Mouse (Mus musculus): Measurements from ENCODE around the gene Erlin1. TPM values are rescaled to one million over a fixed set of nuclear protein-coding genes. Genes with fewer than 3 reads are reported as not detected.

Erlin1 gene
- total RNA-seq, 2 experiments from 2014 or later, result 8.9 to 10.0 TPM

DNA sequence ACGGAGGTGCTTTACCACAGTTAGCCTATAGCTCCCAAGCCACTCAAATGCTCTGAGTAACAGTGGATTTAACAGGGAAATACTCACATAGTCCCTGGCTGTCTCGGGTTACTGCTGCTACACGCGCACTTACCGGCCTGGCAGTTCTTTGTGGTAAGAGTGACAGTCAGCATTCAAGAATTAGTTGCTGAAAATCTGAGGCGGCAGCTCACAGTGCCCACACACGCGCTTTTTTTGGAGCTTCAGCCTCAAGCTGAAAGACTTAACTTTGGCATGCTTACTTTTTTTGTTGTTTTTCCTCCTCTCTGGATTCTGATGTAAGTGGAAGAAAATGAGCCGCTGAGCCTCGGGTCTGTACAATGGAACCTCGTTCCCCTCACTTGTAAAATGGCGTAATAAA is 62.4 kb downstream of the Erlin1 start:
- no peak for ATAC-seq (replicated peaks; ENCODE audit: low FRiP score, poor library complexity, severe bottlenecking)

DNA sequence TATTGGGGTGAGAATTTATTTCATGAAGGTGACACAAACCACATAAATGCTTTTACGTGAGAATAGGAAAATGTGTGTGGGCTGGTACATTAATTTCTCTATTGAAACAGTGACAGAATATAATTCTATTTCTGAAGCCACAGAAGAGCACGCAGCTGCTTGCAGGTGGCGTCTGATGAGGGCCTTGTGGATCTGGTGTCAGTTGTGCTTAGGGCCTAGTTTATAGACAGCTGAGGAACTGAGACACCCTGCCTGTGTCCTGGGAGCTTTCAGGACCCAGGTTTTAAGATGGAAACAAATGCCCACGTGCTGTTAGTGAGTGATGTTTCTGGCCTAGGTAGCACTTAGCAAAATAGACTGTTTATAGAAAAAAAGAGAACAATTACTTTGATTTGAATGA is 64.6 kb downstream of the Erlin1 start:
- no peak for ATAC-seq (replicated peaks; ENCODE audit: low FRiP score, poor library complexity, severe bottlenecking)

DNA sequence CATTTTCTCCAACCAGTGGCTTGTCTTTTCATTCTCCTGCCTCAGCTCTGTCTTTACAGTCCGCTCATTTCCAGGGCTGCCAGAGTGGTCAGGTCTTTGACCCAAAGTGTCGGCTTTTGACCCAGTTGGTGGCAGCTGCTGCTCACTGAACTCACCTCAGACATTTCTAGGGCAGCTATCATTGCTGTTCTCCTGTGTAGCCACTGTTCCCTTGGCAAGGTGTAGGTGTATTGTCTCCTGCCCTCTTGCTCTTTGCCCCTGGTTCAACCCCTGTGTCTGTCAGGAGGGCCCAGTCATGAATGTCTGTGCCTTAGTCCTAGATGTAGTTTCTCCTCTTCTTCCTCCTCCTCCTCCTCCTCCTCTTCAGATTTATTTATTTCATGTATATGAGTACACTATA is 65.3 kb downstream of the Erlin1 start:
- ATAC-seq (replicated peaks; ENCODE audit: low FRiP score, poor library complexity, severe bottlenecking), result no peak

DNA sequence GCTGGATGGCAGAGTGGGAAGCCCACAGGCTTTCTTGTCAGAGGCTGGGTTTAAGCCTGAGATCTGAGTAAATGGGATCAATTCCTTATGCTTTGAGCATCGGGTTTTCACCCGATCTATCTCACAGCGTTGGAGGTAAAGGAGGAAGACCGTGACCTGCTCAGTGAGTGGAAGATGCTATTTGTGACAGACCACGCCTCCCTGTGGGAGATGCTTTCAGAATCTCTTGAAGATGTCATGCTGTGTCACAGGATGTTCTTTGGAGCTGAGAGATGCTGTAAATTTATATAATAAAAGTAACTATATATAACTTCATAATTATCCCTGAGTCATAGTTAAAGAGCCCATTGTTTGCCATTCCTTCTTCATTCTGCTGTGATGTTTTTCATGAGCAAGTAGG is 68.9 kb downstream of the Erlin1 start:
- no peak for ATAC-seq (replicated peaks; ENCODE audit: low FRiP score, poor library complexity, severe bottlenecking)

DNA sequence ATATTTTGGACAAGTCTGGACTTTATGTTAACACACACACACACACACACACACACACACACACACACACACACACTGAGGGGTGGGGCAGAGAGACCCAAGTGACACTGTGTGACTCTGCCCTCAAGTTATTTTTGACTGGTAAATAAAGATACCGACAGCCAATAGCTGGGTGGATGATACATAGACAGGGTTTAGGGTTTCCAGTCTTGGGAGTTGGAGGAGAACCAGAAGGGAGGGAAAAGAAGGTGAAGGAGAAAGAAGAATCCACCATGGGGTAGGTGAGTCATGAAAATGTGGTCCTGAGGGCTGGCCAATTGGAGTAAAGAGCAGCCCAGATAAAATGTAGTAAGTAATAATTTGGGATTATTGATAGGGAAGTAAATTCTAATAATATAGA is 69.5 kb downstream of the Erlin1 start:
- ATAC-seq (replicated peaks; ENCODE audit: low FRiP score, poor library complexity, severe bottlenecking), result no peak

DNA sequence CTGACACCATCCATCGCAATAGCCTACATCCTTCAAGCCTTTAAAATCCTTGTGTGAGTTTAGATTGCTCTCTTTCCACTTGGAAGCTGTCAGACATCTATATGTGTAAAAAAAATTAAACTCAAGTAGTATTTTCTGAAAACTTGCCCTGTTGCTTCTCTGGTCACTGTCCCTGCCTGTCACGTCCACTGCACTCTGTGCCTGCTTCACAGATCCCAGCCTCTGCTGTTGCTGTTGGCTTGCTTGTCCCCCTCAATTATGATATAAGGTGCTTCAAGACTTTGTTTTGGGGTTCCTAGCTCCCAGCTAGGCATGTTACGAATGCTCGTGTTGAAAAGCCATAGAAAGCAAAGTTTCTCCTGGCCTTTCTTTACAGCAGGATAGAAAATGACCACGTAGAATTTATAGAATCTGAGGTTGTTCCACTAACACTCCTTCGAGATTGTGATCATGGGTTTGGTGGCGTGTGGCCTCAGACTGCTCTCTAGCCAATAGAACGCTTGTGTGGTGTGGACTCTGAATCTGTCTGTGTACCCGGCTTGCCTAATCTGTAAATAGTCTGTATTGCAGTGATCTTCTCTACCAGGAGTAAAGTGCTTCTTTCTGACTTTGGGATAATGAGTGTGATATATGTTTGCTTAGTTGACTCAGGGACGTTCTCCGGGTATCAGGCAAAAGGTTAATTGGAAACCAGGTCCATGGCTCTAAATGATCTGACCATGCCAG is 70.6 kb downstream of the Erlin1 start:
- no peak for ATAC-seq (replicated peaks; ENCODE audit: low FRiP score, poor library complexity, severe bottlenecking)

DNA sequence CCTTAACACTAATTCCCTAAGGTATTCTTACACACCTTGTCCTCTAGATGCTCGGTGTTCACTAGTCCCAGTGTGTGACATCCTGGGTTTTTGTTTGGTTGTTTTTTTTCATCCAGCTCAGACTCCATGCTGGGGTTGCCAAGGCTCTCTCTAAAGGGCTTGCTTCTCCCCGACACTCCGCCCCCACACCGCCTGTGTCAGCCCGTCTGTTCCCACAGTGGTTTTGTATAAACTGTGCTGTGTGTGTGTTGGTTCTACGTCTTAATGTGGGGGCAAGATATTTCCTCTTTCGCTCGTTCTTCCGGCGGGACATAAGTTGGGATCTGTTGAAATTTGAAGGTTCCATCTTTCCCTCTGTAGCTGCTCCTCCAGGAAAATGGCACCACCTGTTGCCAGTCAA is 71.5 kb downstream of the Erlin1 start:
- no peak for ATAC-seq (replicated peaks; ENCODE audit: low FRiP score, poor library complexity, severe bottlenecking)

DNA sequence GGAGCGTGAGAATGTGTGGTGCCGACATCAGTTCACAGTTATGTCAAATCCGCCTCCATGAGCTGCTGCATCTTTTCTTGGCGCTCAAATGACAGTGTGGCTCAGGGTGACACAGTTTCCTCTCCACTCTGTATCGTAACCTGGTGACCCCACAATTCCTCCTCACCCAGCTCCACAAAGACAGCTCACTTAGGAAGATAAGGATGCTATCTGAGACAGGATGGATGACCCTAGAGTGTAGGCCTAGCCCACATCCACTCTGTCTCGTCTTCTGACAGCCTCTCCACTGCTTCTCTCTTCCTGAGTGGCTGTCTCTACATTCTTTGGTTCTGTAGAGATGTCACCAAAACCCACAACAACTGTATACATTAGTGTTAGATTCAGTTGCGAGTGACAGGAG is 74.2 kb downstream of the Erlin1 start:
- no peak for ATAC-seq (replicated peaks; ENCODE audit: low FRiP score, poor library complexity, severe bottlenecking)

DNA sequence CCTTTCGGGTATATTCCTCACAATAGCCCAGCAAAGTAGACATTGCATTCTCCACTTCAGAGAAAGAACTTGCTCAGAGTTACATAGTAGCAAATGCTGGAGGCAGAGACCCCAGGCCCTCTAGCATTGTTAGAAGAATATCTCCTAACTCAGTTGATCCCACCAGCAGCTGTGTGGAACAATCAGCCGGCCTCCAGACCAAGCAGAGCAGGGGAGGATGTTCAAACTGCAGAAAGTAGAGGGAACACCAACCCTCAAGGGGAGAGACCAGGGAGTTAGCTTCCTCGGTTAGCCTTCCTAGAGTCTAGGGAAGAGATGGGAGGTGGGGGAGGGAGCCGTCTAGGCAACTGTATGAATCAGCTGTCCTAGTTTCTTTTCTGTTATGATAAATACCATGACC is 77.1 kb downstream of the Erlin1 start:
- no peak for ATAC-seq (replicated peaks; ENCODE audit: low FRiP score, poor library complexity, severe bottlenecking)

DNA sequence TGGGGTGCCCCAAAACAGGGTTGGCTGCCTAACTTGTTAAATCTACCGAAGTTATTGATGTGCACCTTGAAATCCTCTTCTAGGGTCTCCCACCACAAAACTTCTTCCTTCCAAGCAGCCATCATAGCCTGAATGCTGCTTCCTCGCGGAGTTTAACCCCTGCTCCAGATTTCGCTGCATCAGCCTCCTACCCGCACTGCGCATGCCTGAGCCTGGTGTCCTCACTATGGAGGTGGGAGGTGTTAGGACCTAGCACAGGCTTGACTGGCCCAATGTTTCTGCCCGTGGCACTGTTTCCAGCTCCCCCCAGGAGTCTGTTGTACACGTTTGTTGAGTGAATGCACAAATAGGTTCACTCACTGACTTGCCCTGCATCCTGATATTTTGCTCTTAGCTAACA is 79.2 kb downstream of the Erlin1 start:
- ATAC-seq (replicated peaks; ENCODE audit: low FRiP score, poor library complexity, severe bottlenecking), result no peak

DNA sequence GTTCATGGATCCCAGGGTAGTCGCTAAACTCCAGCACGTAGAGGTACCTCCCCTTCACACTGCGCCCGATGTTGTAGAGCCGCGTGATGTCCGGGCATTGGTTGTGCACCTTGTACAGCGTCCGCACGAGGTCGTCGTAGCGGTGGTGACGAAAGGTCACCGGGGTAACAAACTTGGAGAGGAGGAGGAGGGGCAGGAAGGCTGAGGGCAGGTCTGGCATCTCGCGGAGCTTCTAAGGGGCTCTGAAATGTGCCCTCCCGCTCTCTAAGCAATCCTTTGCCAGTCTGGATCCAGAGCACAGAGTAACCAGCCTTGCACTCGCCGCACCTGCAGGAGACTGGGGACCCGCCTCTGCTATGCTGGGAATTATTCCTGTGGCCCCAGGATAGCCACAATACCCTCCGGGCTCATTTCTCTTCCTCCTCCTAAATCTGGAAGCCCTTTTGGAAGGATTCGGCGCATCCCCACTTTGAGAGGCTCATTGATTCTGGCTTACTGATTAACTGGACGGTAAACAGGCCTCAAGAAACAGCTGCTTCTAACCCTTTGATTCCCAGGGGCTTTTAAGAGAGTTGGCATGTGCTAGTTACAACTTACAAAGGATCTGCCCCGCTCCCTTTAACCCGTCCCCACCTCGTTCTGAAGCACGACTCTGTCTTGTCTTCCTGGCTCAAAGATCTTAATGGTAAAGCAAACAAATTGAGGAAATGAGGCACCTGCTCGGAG is 83.4 kb downstream of the Erlin1 start, which contains the start of gene Cpn1:
Gene Cpn1, minus strand, starts transcription at position 488 of the 726 bp plus-strand sequence.
- no peak for ATAC-seq (replicated peaks; ENCODE audit: low FRiP score, poor library complexity, severe bottlenecking)

Other genes starting within 250 kb of the Erlin1 start
- 1.3 and 3.7 TPM in 2 replicates for gene Dnmbp, start 129.6 kb downstream of the Erlin1 start, total RNA-seq (2015; ENCODE audit: low replicate concordance)
- 1.4 and 2.0 TPM in 2 replicates for gene Dnmbp, start 129.6 kb downstream of the Erlin1 start, total RNA-seq (2017; ENCODE audit: low replicate concordance)
- not detected in 2 replicates for gene Cpn1, start 83.2 kb downstream of the Erlin1 start, total RNA-seq (2015; ENCODE audit: low replicate concordance)
- gene Cpn1, start 83.2 kb downstream of the Erlin1 start, total RNA-seq (2017; ENCODE audit: low replicate concordance), result not detected in 2 replicates
- gene Cyp2c23, start 40.6 kb downstream of the Erlin1 start, total RNA-seq (2015; ENCODE audit: low replicate concordance), result not detected in 2 replicates
- gene Cyp2c23, start 40.6 kb downstream of the Erlin1 start, total RNA-seq (2017; ENCODE audit: low replicate concordance), result not detected in 2 replicates
- 17.8 and 19.0 TPM in 2 replicates for gene Chuk, start 37.7 kb upstream of the Erlin1 start, total RNA-seq (2015; ENCODE audit: low replicate concordance)
- gene Chuk, start 37.7 kb upstream of the Erlin1 start, total RNA-seq (2017; ENCODE audit: low replicate concordance), result 46.2 and 57.2 TPM in 2 replicates
- gene Cwf19l1, start 66.1 kb upstream of the Erlin1 start, total RNA-seq (2015; ENCODE audit: low replicate concordance), result 16.7 and 22.1 TPM in 2 replicates
- gene Cwf19l1, start 66.1 kb upstream of the Erlin1 start, total RNA-seq (2017; ENCODE audit: low replicate concordance), result 4.3 and 8.2 TPM in 2 replicates
- 20.1 and 37.1 TPM in 2 replicates for gene Bloc1s2, start 76.7 kb upstream of the Erlin1 start, total RNA-seq (2015; ENCODE audit: low replicate concordance)
- 13.1 and 13.9 TPM in 2 replicates for gene Bloc1s2, start 76.7 kb upstream of the Erlin1 start, total RNA-seq (2017; ENCODE audit: low replicate concordance)
- gene Pkd2l1, start 122.7 kb upstream of the Erlin1 start, total RNA-seq (2015; ENCODE audit: low replicate concordance), result not detected in 2 replicates
- not detected in 2 replicates for gene Pkd2l1, start 122.7 kb upstream of the Erlin1 start, total RNA-seq (2017; ENCODE audit: low replicate concordance)
- gene Scd3, start 133.5 kb upstream of the Erlin1 start, total RNA-seq (2015; ENCODE audit: low replicate concordance), result not detected in 2 replicates
- not detected in 2 replicates for gene Scd3, start 133.5 kb upstream of the Erlin1 start, total RNA-seq (2017; ENCODE audit: low replicate concordance)
- gene Scd2, start 223.9 kb upstream of the Erlin1 start, total RNA-seq (2015; ENCODE audit: low replicate concordance), result 11.3 and 16.7 TPM in 2 replicates
- 17.3 and 20.9 TPM in 2 replicates for gene Scd2, start 223.9 kb upstream of the Erlin1 start, total RNA-seq (2017; ENCODE audit: low replicate concordance)